Mouse (Mus musculus): ENCODE measurements around the gene Nyx. TPM values are rescaled to one million over a fixed set of nuclear protein-coding genes. Genes with fewer than 3 reads are reported as not detected.

Gene Nyx
- total and polyA plus RNA-seq, 3 experiments, result 0.14 to 0.23 (median 0.23) TPM

GRCm38 (mm10) chrX:13461266-13462261 is 4.3 kb upstream of the Nyx start:
- Histone ChIP-seq H3K9ac (ENCODE audit: low read depth, low read length) (peak overlapping the region; percentile 59), H3K27ac (peak overlapping the region; percentile 83), H3K36me3 (ENCODE audit: control insufficient read depth, insufficient read depth, low read length) (no peaks in the 10 kb centered on the region), H3K4me1 (ENCODE audit: control insufficient read depth, insufficient read depth, low read length) (peaks cover 6% of the 10 kb centered on the region), H3K4me3 (peak overlapping the region; percentile 39), H3K27me3 (ENCODE audit: control insufficient read depth, insufficient read depth, low read length) (no peaks in the 10 kb centered on the region), H3K79me2 (replicated peaks; ENCODE audit: control insufficient read depth, insufficient read depth, low read length) (no peaks in the 10 kb centered on the region)
- 18% methylated on average over 46 of the region's 46 CpGs for WGBS
- TF ChIP-seq CTCF (IDR thresholded peaks at IDR 0.05) (peak; percentile 90), POLR2A (IDR thresholded peaks at IDR 0.05; ENCODE audit: insufficient read depth, low read depth, low read length) (peak; percentile 45; the same call in 1 of the 2 replicates), EP300 (IDR thresholded peaks at IDR 0.05; ENCODE audit: insufficient read depth, low read depth, low read length) (peak; percentile 88; the same call in 1 of the 2 replicates)
- DNase-seq, result peak; percentile 92 to 93
- intact Hi-C loops (cut with DNase I), result loop anchor here (2.0 to 10.0 kb wide), 5 partner anchors 111 to 231 kb away; partner anchors contain the start of gene Ddx3x

- H3K27ac ChIP-seq, result peak overlapping the region; percentile 51
- H3K4me1 ChIP-seq (ENCODE audit: control insufficient read depth, insufficient read depth, low read length), result peaks cover 12% of the 10 kb centered on the region
- 65% methylated on average over 2 of the region's 2 CpGs for WGBS
- no peak overlapping the region for H3K4me3 ChIP-seq
- no peaks in the 10 kb centered on the region for H3K36me3 ChIP-seq (ENCODE audit: control insufficient read depth, insufficient read depth, low read length)
- no peaks in the 10 kb centered on the region for H3K79me2 ChIP-seq (replicated peaks; ENCODE audit: control insufficient read depth, insufficient read depth, low read length)
- intact Hi-C loops (cut with DNase I), result loop anchor here (10.0 kb wide), 1 partner anchor 112 kb away; no protein-coding TSS in a partner anchor
- H3K9ac ChIP-seq (ENCODE audit: low read depth, low read length), result no peak overlapping the region
- DNase-seq, result no peak
- no peaks in the 10 kb centered on the region for H3K27me3 ChIP-seq (ENCODE audit: control insufficient read depth, insufficient read depth, low read length)
- TF ChIP-seq POLR2A (IDR thresholded peaks at IDR 0.05; ENCODE audit: insufficient read depth, low read depth, low read length), result no peak
- no peak for TF ChIP-seq CTCF (IDR thresholded peaks at IDR 0.05)
- no peak for TF ChIP-seq EP300 (IDR thresholded peaks at IDR 0.05; ENCODE audit: insufficient read depth, low read depth, low read length)
Observed at GRCm38 (mm10) chrX:13462982-13463517, 2.9 kb upstream of the Nyx start.

- H3K27ac ChIP-seq, result peak overlapping the region; percentile 51
- intact Hi-C loops (cut with DNase I), result loop anchor here (5.0 to 10.0 kb wide), 3 partner anchors 36 to 156 kb away; no protein-coding TSS in a partner anchor
- H3K4me1 ChIP-seq (ENCODE audit: control insufficient read depth, insufficient read depth, low read length), result peaks cover 12% of the 10 kb centered on the region
- H3K36me3 ChIP-seq (ENCODE audit: control insufficient read depth, insufficient read depth, low read length), result peaks cover 6% of the 10 kb centered on the region
- no peaks in the 10 kb centered on the region for H3K79me2 ChIP-seq (replicated peaks; ENCODE audit: control insufficient read depth, insufficient read depth, low read length)
- H3K9ac ChIP-seq (ENCODE audit: low read depth, low read length), result no peak overlapping the region
- no peak overlapping the region for H3K4me3 ChIP-seq
- TF ChIP-seq POLR2A (IDR thresholded peaks at IDR 0.05; ENCODE audit: insufficient read depth, low read depth, low read length) (no peak), CTCF (IDR thresholded peaks at IDR 0.05) (no peak), EP300 (IDR thresholded peaks at IDR 0.05; ENCODE audit: insufficient read depth, low read depth, low read length) (no peak)
- WGBS, result 85% methylated on average over 2 of the region's 2 CpGs
- DNase-seq, result peak; percentile 36 to 46
- no peaks in the 10 kb centered on the region for H3K27me3 ChIP-seq (ENCODE audit: control insufficient read depth, insufficient read depth, low read length)
Observed at GRCm38 (mm10) chrX:13466681-13467080, 771 bp downstream of the Nyx start.

GRCm38 (mm10) chrX:13467121-13467571 is 1.2 kb downstream of the Nyx start:
- intact Hi-C loops (cut with DNase I), result loop anchor here (5.0 to 10.0 kb wide), 3 partner anchors 35 to 155 kb away; no protein-coding TSS in a partner anchor
- Histone ChIP-seq H3K4me3 (no peak overlapping the region), H3K4me1 (ENCODE audit: control insufficient read depth, insufficient read depth, low read length) (peaks cover 12% of the 10 kb centered on the region), H3K27ac (peak overlapping the region; percentile 51), H3K79me2 (replicated peaks; ENCODE audit: control insufficient read depth, insufficient read depth, low read length) (no peaks in the 10 kb centered on the region), H3K36me3 (ENCODE audit: control insufficient read depth, insufficient read depth, low read length) (peaks cover 6% of the 10 kb centered on the region), H3K9ac (ENCODE audit: low read depth, low read length) (no peak overlapping the region), H3K27me3 (ENCODE audit: control insufficient read depth, insufficient read depth, low read length) (no peaks in the 10 kb centered on the region)
- TF ChIP-seq EP300 (IDR thresholded peaks at IDR 0.05; ENCODE audit: insufficient read depth, low read depth, low read length), result no peak
- no peak for TF ChIP-seq POLR2A (IDR thresholded peaks at IDR 0.05; ENCODE audit: insufficient read depth, low read depth, low read length)
- TF ChIP-seq CTCF (IDR thresholded peaks at IDR 0.05), result no peak
- DNase-seq, result no peak
- WGBS, result 76% methylated on average over 6 of the region's 6 CpGs

- Histone ChIP-seq H3K27me3 (ENCODE audit: control insufficient read depth, insufficient read depth, low read length) (no peaks in the 10 kb centered on the region), H3K36me3 (ENCODE audit: control insufficient read depth, insufficient read depth, low read length) (peaks cover 6% of the 10 kb centered on the region), H3K4me3 (0 out of 2 replicates have a peak overlapping the region, but pooled peaks have one; percentile 9), H3K79me2 (replicated peaks; ENCODE audit: control insufficient read depth, insufficient read depth, low read length) (no peaks in the 10 kb centered on the region), H3K9ac (ENCODE audit: low read depth, low read length) (peak overlapping the region; percentile 28; the same call in 1 of the 2 replicates), H3K4me1 (ENCODE audit: control insufficient read depth, insufficient read depth, low read length) (peaks cover 10% of the 10 kb centered on the region), H3K27ac (peak overlapping the region; percentile 87)
- peak; percentile 50 to 70 for DNase-seq
- WGBS, result 22% methylated on average over 9 of the region's 9 CpGs
- intact Hi-C loops (cut with DNase I), result loop anchor here (5.0 to 10.0 kb wide), 3 partner anchors 33 to 153 kb away; no protein-coding TSS in a partner anchor
- 0 out of 2 replicates have a peak, but pooled peaks have one; percentile 37 for TF ChIP-seq POLR2A (IDR thresholded peaks at IDR 0.05; ENCODE audit: insufficient read depth, low read depth, low read length)
- TF ChIP-seq CTCF (IDR thresholded peaks at IDR 0.05), result 0 out of 2 replicates have a peak, but pooled peaks have one; percentile 7
- TF ChIP-seq EP300 (IDR thresholded peaks at IDR 0.05; ENCODE audit: insufficient read depth, low read depth, low read length), result 0 out of 2 replicates have a peak, but pooled peaks have one; percentile 58
Observed at GRCm38 (mm10) chrX:13469160-13470116, 3.5 kb downstream of the Nyx start.
